ENCODE assay signal across 13 mouse cellular contexts in the genomic region with DNA sequence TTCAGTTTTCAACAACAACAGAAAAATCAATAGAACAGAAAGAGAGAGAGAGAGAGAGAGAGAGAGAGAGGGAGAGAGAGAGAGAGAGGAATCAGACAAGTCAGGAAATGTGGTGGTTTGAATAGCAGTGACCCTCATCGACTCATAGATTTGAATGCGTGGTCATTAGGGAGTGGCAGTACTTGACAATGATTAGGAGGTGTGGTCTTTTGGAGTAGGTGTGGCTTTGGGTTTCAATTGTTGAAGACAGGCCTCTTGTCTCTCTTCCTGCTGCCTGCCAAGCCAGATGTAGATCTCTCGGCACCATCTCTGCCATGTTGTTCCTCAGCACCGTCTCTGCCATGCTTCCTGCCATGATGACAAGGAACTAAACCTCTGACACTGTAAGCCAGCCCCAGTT.
"Had no signal": no experiment of that assay in that cellular context is flagged by ENCODE, and none has a peak within 500 bp of the region (broad histone marks: within the 10 kb centered on the region; RNA-seq: fewer than 3 reads in every experiment).

No protein-coding gene starts in this region.

- ATAC-seq: liver, embryonic 12.5 days; midbrain, embryonic 13.5 days had no signal

- H3K4me2 ChIP-seq: kidney, embryonic 15.5 days; liver, embryonic 12.5 days; lung, embryonic 14.5 days; midbrain, embryonic 13.5 days; neural tube, embryonic 15.5 days had no signal

- H3K4me3 ChIP-seq: kidney, embryonic 15.5 days; left cerebral cortex, adult 2 months; limb, embryonic 10.5 days; liver, embryonic 12.5 days; midbrain, embryonic 13.5 days; myocyte; neural tube, embryonic 15.5 days had no signal

- DNase-seq: kidney, adult 2 months; kidney, postnatal 14 days; lung, embryonic 14.5 days; lung, postnatal 14 days; thymus, postnatal 4 days had no signal

- H3K4me1 ChIP-seq: limb, embryonic 10.5 days; liver, embryonic 12.5 days had no signal

- H3K27me3 ChIP-seq: kidney, embryonic 15.5 days; liver, embryonic 12.5 days; midbrain, embryonic 13.5 days; neural tube, embryonic 15.5 days had no signal

- H3K9me3 ChIP-seq: kidney, embryonic 15.5 days; limb, embryonic 10.5 days; liver, embryonic 12.5 days; midbrain, embryonic 13.5 days; neural tube, embryonic 15.5 days had no signal

- H3K27ac ChIP-seq: kidney, embryonic 15.5 days; left cerebral cortex, adult 2 months; limb, embryonic 10.5 days; liver, embryonic 12.5 days; midbrain, embryonic 13.5 days; neural tube, embryonic 15.5 days; stomach, postnatal 0 days had no signal

- H3K36me3 ChIP-seq: liver, embryonic 12.5 days had no signal

- H3K9ac ChIP-seq: kidney, embryonic 15.5 days; liver, embryonic 12.5 days; lung, embryonic 14.5 days; midbrain, embryonic 13.5 days; neural tube, embryonic 15.5 days had no signal
